Mouse (Mus musculus) erythroblast, embryonic 14.5 days (primary cell): Measurements from ENCODE around the gene Vav2.

Experiments used
- GATA1 ChIP-seq: IDR thresholded peaks from 2 replicates; pipeline ENCODE4 v1.6.1; 2012; ENCODE audit warnings: low read length, inconsistent platforms, mixed read lengths
- TAL1 ChIP-seq: IDR thresholded peaks from 3 replicates; pipeline ENCODE4 v1.6.1; 2012; ENCODE audit warnings: low read length, inconsistent platforms, mixed read lengths

GRCm38 (mm10) chr2:27218569-27218968 is 208.3 kb downstream of the Vav2 start:
- TF ChIP-seq GATA1, result no peak
- TF ChIP-seq TAL1, result no peak
